Mouse (Mus musculus) common myeloid progenitor, adult 5-6 weeks (primary cell): Measurements from ENCODE around the gene Vps37b. TPM values are rescaled to one million over a fixed set of nuclear protein-coding genes. Genes with fewer than 3 reads are reported as not detected.
"Not testable (repeated sequence)": the region's sequence is repeated elsewhere in the genome, so short reads cannot be mapped to it uniquely, and the experiment has no call there.

ENCODE experiments used
- ATAC-seq: replicated peaks from 2 replicates; pipeline ENCODE4 v1.8.0; 2016; ENCODE audit warnings: low read depth, mild to moderate bottlenecking, moderate TSS enrichment, inconsistent platforms; ENCODE audit not compliant: poor library complexity, severe bottlenecking
- total RNA-seq: library from RNA; stranded (forward); fragments of 200-1000, 187-1606 nt; gene quantifications from 2 replicates; pipeline ENCODE4 v1.2.3, GENCODE M21; 2017

Vps37b gene
- 21.4 and 21.9 TPM in 2 replicates for total RNA-seq

DNA sequence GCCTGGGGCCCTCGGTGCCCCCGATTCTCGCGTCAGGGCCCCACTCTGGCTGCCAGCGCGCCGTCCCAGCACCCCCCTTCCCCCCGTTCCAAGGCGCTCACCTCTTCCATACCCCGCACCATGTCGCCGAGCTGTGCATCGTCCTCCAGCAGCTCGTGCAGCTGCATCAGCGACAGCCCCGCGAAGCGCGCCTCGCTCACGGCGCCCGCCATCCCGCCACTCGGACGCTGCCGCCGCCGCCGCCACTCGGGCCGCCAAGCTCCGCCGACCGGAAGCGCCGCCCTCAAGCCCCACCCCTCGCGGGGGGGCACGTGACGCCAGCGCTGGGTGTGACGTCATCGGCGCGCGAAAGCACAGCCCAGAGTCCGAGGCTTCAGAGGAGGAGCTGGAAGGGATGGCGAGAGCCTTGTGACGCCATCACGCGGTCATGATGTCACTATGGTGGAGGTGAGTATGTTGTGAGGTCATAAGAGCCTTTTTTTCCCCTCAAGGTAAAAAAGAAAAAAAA is at the start of gene Vps37b:
Vps37b (minus strand) TSS at position 270 of the 508 bp plus-strand sequence.
- peak; percentile 61 for ATAC-seq

- no peak for ATAC-seq
Measured at GRCm38 (mm10) chr5:124079880-124080279, 47.8 kb upstream of the Vps37b start.

DNA sequence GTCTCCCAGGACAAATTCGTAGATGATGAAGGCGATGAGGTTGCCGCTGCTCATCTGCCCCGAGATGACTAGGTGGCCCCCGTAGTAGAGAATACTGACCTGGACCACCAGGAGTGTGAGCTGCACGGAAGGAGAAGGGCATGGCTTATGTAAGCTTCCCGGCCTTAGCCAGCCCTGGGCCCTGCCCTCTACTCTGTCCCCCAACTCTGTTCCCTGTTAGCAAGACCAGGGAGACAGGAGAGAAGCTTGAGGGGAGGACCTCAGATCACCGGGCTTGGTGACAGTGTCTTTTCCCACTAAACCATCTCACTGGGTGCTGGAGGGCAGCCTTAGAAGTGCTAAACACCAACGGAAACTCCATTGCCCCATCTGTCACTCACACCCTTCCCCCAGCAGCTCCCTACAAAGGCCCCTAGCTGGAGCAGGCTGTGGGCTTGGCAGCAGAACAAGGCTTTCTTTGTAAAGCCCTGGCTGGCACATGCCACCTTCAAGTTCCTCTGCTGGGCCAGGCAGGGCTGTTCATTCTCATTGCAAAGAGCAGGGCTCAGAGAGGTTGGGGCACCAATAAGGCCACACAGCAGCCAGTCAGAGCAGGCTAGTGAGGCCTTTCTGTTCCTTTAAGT is 46.8 kb upstream of the Vps37b start:
- peak; percentile 42 for ATAC-seq

DNA sequence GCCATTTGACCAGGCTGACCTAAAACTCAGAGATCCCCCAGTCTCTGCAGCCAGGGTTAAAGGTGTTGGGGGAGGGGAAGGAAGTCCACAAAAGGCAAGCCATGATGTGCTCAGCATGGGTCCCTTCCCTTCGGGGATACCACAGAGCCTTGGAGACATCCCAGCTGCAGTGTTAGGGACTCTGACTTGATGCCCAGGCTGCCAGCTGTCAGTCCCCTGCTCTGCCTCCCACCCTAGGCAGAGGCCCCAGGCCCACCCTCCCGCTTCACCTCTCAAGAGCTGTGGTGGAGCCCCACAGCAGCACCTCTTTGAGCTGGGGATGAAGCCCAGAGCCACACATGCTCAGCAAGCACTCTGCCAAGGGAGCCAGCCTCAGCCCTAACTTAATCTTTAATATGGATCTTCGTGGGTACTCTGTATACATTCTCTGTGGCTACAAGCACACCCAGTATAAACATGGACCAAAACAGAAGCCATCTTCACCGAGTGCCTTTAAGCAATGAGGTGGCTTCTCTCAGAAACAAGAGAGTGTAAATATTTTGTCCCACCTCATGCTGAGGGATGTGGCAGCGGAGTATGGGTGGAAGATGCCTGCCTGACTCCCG is 45.9 kb upstream of the Vps37b start:
- ATAC-seq: no peak

DNA sequence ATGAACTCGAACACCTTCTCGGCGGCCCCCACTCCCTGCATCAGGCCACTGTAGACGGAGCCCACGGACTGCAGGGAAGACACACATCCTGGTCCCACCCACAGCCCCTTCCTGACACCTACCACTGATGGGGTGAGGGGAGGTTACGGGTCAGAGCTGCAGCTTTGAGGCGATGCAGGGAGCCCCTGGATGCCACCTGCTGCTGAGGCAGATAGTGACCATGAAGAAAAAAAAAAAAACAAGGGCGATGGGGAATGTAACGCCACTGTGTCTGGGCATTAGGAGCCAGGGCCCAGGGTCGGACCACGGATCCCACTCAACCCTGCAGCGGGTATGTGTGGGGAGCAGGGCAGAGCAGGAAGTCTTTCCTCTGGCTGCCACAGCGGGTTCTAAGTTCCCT is 45.2 kb upstream of the Vps37b start:
- ATAC-seq: no peak

DNA sequence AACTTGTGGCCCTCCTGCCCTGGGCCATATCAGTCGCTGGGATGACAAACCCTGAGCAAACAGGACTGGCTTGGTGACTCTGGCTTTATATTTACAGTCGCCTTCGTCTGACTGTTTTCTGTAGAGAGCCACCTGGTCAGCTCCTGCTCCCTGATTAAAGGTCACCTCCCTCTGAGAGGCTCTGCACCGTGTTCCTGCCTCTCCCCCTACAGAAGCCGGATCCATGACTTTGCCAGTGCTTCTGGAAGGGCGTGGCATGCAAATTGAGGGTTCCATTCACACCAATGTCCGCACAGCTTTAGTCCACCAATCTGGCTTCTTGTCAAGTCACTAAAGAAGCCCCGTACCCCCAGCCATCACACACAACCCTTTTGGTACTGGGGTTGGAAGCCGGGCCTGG is 44.5 kb upstream of the Vps37b start:
- no peak for ATAC-seq

DNA sequence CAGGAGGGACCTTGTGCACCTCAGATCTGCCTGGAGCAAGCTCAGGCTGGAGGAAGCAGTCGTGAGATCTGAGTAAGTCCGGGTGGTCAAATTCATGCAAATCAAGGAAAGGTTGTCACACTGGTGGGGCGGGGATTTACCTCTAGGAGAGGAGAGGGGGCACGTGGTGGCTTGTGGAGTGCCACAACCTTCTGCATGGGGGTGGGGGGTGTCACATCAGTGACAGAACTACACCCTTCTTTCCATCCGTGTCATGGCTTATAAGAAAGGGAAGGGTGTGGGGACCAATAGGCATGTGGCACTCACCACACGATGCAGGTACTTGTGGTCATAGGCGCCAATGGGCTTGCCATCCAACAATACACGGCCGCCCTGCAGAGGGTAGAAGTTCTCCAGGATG is 43.6 kb upstream of the Vps37b start:
- ATAC-seq: 0 out of 2 replicates have a peak, but pooled peaks have one; percentile 10

DNA sequence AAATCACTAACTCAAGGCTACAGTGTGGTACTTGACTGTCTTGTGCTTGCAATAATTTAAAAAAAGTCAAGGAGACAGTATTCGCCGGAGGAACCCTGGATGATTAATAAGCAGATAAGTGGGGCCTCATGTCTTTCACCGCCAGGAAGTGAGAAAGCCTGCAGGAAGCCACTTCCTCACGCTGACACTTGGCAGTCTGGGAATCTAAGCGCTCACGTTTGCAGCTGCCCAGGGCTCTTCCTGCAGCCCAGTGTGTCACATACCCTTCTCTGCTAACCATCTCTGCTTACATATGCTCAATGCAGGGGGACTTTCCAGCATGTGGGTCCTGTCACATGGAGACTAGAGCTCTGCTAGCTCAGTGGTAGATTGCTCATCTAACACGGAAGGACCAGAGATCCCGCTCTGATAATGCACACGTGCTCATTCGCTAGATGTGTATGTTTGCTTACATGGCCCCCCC is 42.8 kb upstream of the Vps37b start:
- peak; percentile 69 for ATAC-seq

DNA sequence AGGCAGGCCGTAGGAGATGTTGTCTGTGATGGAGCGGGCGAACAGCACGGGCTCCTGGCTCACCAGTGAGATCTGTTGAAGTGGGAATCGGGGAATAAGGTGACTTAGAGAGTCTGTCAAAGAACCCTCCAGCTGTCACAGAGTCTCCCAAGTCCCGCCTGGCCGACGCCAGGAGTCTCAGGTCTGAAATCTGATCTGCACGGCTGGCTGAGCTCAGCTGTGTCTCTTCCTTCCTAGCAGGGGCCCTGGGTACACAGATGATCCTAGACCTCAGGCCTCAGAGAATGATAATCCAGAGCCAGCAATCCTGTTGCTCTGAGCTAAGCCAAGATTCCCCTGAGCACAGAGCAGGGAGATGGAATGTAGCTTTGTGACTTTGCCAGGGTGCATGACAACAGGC is 41.6 kb upstream of the Vps37b start:
- no peak for ATAC-seq

- no peak for ATAC-seq
Measured at GRCm38 (mm10) chr5:124069657-124070056, 37.6 kb upstream of the Vps37b start.

- ATAC-seq: no peak
Measured at GRCm38 (mm10) chr5:124062037-124062824, 30.2 kb upstream of the Vps37b start.

DNA sequence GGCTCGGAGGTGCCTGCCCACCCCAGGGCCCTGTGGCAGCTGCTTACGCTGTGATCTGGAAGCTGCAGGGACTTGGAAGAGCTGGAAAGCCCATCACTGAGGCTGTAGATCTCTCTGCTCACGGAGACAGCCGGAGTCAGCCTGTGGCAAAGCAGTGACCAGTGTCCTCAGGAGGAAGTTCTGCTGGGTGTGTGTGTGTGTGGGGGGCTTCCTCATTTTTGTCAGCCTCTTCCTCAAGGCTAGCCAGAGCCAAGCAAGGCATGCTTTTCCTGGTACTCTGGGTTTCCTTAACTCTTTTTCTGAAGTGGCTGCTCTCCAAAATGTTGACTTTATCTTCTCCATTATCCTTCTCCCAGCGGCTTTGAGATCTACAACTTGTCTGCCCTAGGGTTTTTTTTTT is 27.6 kb upstream of the Vps37b start:
- ATAC-seq: peak; percentile 82

- ATAC-seq: no peak
Measured at GRCm38 (mm10) chr5:124058749-124059148, 26.7 kb upstream of the Vps37b start.

DNA sequence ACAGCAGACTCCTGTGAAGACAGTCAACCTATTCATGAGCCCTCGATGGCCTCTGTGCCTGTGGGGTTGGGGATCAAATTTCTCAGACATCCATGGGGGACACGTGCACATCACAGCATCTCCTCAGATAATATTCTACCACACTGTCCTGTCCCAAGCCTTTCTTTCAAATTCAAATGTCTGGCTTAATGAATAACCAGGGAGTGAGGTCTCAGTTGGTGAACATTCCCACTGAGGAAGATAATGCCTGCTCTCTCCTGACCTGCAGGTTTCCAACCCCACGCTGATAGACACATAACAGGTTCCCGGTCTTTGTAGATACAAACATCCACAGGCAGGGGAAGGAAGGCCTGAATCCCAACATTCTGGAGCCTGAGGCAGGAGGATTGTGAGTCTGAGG is 24.9 kb upstream of the Vps37b start:
- no peak for ATAC-seq

- no peak for ATAC-seq
Measured at GRCm38 (mm10) chr5:124056219-124056618, 24.1 kb upstream of the Vps37b start.

DNA sequence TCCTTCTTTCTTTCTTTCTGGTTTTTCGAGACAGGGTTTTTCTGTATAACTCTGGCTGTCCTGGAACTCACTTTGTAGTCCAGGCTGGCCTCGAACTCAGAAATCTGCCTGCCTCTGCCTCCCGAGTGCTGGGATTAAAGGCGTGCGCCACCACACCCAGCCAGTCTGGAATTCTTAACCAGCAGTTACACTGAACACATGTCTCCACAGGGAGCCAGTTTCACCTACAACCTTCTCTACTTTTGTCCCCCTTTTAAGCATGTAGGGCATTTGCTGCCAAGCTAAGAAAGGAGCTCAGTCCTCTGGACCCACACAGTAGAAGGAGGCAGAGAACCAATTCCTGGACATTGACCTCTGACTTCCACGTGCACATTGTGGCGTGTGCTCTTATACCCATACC is 20.6 kb upstream of the Vps37b start:
- ATAC-seq: not testable (repeated sequence)

DNA sequence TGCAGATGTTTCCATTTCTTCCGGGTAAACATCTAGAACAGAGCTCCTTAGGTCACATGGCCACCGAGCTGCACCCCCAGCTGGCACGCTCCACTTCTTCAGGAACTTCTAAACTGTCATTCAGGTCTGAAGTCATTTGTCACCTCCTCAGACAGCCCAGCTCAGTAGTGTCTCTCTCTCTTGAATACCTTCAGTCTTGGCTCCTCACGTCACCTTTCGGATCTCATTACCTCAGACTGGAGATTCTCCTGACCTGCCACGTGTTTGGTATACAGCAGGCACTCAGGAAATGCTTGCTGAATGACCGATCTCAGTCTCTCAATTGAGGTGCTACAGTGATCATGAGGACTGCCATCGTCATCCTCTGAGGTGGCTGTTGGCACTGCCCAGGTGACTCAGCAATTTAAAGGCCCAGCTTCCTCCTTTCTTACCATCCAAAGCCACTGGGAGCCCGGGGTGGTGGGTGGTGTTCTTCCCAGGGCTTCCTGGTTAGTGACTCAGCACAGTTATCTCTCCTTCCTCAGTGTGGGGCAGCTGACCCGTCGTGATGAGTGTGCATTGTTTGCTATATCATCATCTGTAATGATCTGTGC is 19.9 kb upstream of the Vps37b start:
- ATAC-seq: peak; percentile 90

DNA sequence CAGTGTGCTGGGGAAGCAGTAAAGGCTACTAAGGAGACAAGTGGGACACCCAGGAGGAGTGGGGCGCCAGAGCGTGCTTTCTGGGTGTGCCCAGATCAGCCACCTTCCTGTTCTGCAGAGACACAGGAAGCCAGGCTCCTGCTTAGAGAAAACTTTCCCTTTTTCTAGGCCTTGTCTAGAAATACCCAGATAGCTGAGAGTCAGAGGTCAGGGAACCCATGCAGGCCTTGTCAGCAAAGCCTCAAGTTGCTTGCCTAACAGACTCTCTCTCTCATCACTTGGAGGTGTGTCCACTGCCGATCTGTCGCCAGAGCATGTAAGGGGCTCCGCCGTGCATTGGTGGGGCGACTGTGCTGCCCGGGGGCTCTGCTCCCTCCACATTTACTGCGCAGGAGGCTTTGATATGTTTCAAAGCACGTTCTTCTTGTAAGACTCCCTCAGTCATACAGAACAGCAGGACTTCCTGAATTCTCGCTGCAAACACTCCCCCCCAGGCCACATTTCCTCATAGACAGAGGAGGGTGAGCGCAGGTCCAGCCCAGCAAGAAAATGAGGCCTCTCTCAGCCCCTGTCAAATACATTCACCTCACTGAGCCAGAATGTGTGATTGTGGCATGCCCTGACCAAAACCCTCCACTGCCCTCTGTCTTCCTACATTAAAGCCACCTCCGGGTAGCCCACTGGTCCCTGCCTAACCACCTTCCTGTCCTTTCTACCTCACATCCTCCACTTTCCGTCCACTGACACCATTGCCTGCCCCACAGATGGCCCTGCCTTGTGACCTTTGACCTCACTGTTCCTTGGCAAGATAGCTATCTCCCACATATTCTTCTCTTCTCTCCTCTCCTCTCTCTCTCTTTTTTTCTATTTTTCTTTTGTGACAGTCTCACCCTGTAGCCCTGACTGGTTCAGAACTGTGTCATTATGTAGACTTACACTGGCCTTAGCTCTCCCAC is 18.3 kb upstream of the Vps37b start:
- peak; percentile 20; the same call in 1 of the 2 replicates for ATAC-seq

DNA sequence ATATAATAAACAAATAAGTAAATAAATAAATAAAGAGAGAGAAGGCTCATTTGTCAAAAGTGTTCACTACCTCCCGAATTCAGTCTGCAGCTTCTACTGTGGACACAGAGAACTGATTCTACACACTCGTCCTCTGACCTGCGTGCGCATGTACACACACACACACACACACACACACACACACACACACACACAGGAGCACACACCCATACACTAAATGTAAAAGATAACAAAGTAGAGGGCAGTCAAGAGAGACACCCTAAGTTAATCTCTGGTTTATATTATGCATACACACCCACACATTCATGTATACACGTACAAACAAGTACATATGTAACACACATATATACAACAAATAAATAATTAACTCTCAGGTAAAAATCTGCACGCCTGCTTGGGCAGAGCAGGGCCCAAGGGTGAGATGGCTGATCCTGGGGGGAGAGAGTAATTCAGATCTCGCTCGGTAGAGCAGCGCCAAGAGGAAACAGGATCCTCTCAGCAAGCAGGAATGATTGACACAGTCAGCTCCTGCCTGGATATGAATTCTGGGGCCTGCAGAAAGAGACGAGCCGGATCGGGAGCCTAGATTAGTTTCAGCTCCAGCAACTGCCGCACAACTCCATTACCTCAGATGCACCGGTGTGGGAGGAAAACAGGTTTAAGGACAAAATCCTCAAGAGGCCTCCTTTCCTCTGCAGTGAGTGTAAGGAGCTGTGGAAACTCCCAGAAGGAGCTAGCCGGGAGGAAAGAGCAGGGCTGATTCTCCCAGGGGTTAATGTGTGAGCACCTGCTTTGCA is 17.4 kb upstream of the Vps37b start:
- ATAC-seq: no peak
